Mouse (Mus musculus): ENCODE measurements at regions not wholly inside any gene's neighbourhood (a gene's known extent, or its start where the extent isn't known, plus 50 kb on each side); places are given as distances from the start of the nearest gene placed in this dataset.

DNA sequence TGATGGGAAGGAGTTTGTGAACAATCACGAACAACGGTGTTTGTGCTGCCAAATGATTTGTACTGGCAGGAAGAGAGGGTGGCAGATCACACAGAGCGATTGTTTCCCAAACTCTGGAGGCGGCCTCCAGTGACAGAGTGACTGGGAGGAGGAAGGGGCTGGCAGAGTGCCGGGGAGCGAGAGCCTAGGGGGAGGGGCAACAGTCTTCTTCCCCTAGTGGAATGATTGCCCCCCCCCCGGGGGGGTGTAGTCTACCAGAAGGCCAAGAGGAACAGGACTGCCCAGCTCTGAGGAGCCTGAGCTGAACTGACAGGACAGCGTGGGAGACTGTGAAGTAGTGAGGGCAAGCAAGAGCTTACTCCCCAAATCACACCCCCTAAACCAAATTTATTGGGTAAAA, 199.9 kb upstream of the Rpl38 start:
- no peak overlapping the region for H3K27ac ChIP-seq (ENCODE audit: low read length)
- H3K4me2 ChIP-seq (ENCODE audit: low read depth, low read length) = no peak overlapping the region
- no peaks in the 10 kb centered on the region for H3K27me3 ChIP-seq (ENCODE audit: control insufficient read depth, insufficient read depth, low read depth, low read length)
- no peak overlapping the region for H3K9ac ChIP-seq (ENCODE audit: low read depth, low read length)
- H3K9me3 ChIP-seq (replicated peaks; ENCODE audit: control insufficient read depth, low read length) = no peaks in the 10 kb centered on the region
- WGBS (ENCODE audit: insufficient replicate concordance) = 1% methylated on average over 8 of the region's 8 CpGs
- no peak for ATAC-seq (ENCODE audit: low read depth)
- H3K36me3 ChIP-seq (ENCODE audit: control insufficient read depth, insufficient read depth) = no peaks in the 10 kb centered on the region
- no peak overlapping the region for H3K4me3 ChIP-seq (ENCODE audit: low read depth, low read length)
- H3K4me1 ChIP-seq (ENCODE audit: control insufficient read depth, low read depth, low read length) = no peaks in the 10 kb centered on the region

DNA sequence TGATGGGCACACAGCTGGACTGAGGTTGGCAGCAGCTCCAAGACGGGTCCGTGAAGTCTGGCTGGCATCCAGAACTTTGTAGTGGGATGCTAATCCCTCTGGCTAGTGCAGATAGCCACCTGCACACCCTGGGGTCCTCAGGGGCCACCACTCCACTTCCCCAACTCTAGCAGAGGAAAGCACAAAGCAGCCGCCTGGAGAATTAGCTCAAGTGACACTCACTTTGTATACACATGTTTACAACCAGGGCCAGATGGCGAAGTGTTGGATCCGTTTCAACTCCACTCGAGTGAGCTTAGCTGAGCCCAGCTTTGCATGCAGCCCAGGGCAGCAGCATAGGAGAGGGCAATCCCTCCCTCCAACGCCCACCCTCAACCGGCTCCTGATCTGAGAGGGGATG, 200.5 kb upstream of the Rpl38 start:
- Histone ChIP-seq H3K27me3 (ENCODE audit: control insufficient read depth, insufficient read depth, low read depth, low read length) (no peaks in the 10 kb centered on the region), H3K4me3 (ENCODE audit: low read depth, low read length) (no peak overlapping the region), H3K27ac (ENCODE audit: low read length) (no peak overlapping the region), H3K9me3 (replicated peaks; ENCODE audit: control insufficient read depth, low read length) (no peaks in the 10 kb centered on the region), H3K4me2 (ENCODE audit: low read depth, low read length) (no peak overlapping the region), H3K36me3 (ENCODE audit: control insufficient read depth, insufficient read depth) (no peaks in the 10 kb centered on the region), H3K9ac (ENCODE audit: low read depth, low read length) (no peak overlapping the region), H3K4me1 (ENCODE audit: control insufficient read depth, low read depth, low read length) (no peaks in the 10 kb centered on the region)
- 8% methylated on average over 8 of the region's 8 CpGs for WGBS (ENCODE audit: insufficient replicate concordance)
- no peak for ATAC-seq (ENCODE audit: low read depth)

DNA sequence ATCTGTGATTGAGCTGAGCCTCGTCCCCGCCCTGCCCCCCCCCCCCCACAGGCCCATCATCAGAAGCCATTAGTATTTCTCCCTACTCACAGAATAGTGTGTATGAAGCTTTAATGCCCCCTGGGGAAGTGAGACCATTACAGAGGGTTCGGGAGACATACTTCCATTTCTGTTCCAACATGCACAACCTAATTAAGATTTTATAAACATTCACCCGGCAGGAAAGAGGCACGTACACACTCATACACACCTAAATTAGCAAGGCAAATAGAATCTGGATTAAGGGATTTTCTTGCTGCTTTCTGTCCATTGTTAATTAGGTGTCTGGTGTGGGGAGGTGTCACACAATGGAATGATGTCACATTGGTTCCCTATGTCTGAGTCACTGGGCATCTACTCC, 202.8 kb upstream of the Rpl38 start:
- 50% methylated on average over 5 of the region's 5 CpGs for WGBS (ENCODE audit: insufficient replicate concordance)
- H3K4me2 ChIP-seq (ENCODE audit: low read depth, low read length) = no peak overlapping the region
- H3K4me1 ChIP-seq (ENCODE audit: control insufficient read depth, low read depth, low read length) = no peaks in the 10 kb centered on the region
- no peak overlapping the region for H3K9ac ChIP-seq (ENCODE audit: low read depth, low read length)
- no peak overlapping the region for H3K27ac ChIP-seq (ENCODE audit: low read length)
- no peaks in the 10 kb centered on the region for H3K36me3 ChIP-seq (ENCODE audit: control insufficient read depth, insufficient read depth)
- H3K4me3 ChIP-seq (ENCODE audit: low read depth, low read length) = no peak overlapping the region
- no peaks in the 10 kb centered on the region for H3K9me3 ChIP-seq (replicated peaks; ENCODE audit: control insufficient read depth, low read length)
- no peaks in the 10 kb centered on the region for H3K27me3 ChIP-seq (ENCODE audit: control insufficient read depth, insufficient read depth, low read depth, low read length)
- no peak for ATAC-seq (ENCODE audit: low read depth)

DNA sequence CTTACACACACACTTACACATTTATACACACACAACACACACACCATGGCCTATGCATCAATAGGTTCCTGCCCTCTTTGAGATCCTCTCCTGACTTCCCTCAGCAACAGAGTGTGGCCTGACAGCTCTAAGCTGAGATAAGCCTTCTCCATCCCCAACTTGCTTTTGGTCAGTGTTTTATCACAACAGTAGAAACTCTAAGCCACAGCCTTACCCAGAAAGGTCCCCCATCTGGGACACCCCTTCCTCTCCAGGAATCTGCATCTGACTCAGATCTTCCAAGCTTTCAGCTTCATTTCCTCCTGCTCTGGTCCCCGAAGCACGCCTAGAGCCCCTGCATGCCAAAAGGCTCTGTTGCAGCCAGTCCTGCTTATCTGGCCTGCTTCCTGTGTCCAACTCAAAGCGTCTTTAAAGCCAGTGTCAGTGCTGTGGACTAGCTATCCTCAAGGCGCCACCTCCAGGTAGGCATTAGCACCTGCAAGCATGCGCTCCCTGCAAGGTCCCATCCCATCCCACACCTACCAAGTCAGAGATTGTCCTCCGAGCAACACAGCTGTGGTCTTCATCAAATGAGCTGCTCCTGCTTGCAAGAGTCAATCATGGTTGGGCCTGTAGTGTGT, 205.5 kb upstream of the Rpl38 start:
- WGBS (ENCODE audit: insufficient replicate concordance) = 10% methylated on average over 6 of the region's 6 CpGs
- Histone ChIP-seq H3K4me3 (ENCODE audit: low read depth, low read length) (no peak overlapping the region), H3K9me3 (replicated peaks; ENCODE audit: control insufficient read depth, low read length) (no peaks in the 10 kb centered on the region), H3K4me1 (ENCODE audit: control insufficient read depth, low read depth, low read length) (no peaks in the 10 kb centered on the region), H3K9ac (ENCODE audit: low read depth, low read length) (no peak overlapping the region), H3K36me3 (ENCODE audit: control insufficient read depth, insufficient read depth) (no peaks in the 10 kb centered on the region), H3K4me2 (ENCODE audit: low read depth, low read length) (no peak overlapping the region), H3K27me3 (ENCODE audit: control insufficient read depth, insufficient read depth, low read depth, low read length) (no peaks in the 10 kb centered on the region), H3K27ac (ENCODE audit: low read length) (no peak overlapping the region)
- ATAC-seq (ENCODE audit: low read depth) = peak; percentile 35

DNA sequence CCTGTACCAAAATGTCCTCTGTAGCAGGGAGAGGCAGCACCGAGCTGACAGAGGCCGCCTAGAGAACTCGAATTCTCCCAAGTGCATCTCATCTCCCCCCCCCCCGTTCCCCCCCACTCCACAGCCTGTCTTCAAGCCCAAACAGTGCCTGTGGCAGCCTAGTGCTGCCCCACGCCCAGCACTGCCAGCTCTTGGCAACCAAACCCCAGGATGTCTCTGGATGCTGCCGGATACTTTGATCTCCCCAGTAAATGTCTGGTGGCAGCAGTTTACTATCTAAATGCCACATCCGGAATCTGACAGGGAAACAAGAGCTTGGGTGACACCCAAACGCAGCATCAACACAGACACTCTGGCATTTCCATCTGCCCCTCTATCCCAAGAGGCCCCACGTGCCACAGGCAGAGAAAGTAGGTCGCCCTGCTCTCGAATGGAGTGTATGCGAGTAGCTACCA, 213.4 kb upstream of the Rpl38 start:
- Histone ChIP-seq H3K36me3 (ENCODE audit: control insufficient read depth, insufficient read depth) (no peaks in the 10 kb centered on the region), H3K27me3 (ENCODE audit: control insufficient read depth, insufficient read depth, low read depth, low read length) (no peaks in the 10 kb centered on the region), H3K4me1 (ENCODE audit: control insufficient read depth, low read depth, low read length) (no peaks in the 10 kb centered on the region), H3K4me2 (ENCODE audit: low read depth, low read length) (no peak overlapping the region), H3K9ac (ENCODE audit: low read depth, low read length) (no peak overlapping the region), H3K27ac (ENCODE audit: low read length) (no peak overlapping the region), H3K4me3 (ENCODE audit: low read depth, low read length) (no peak overlapping the region), H3K9me3 (replicated peaks; ENCODE audit: control insufficient read depth, low read length) (no peaks in the 10 kb centered on the region)
- no peak for ATAC-seq (ENCODE audit: low read depth)
- WGBS (ENCODE audit: insufficient replicate concordance) = 37% methylated on average over 12 of the region's 12 CpGs

GRCm38 (mm10) chr11:114448776-114449401, 219.4 kb upstream of the Rpl38 start:
- ATAC-seq (ENCODE audit: low read depth) = no peak
- no peak overlapping the region for H3K27ac ChIP-seq (ENCODE audit: low read length)
- WGBS (ENCODE audit: insufficient replicate concordance) = 35% methylated on average over 13 of the region's 13 CpGs
- H3K9me3 ChIP-seq (replicated peaks; ENCODE audit: control insufficient read depth, low read length) = no peaks in the 10 kb centered on the region
- H3K4me3 ChIP-seq (ENCODE audit: low read depth, low read length) = no peak overlapping the region
- no peaks in the 10 kb centered on the region for H3K27me3 ChIP-seq (ENCODE audit: control insufficient read depth, insufficient read depth, low read depth, low read length)
- H3K4me2 ChIP-seq (ENCODE audit: low read depth, low read length) = no peak overlapping the region
- no peak overlapping the region for H3K9ac ChIP-seq (ENCODE audit: low read depth, low read length)
- H3K36me3 ChIP-seq (ENCODE audit: control insufficient read depth, insufficient read depth) = no peaks in the 10 kb centered on the region
- peaks cover 7% of the 10 kb centered on the region for H3K4me1 ChIP-seq (ENCODE audit: control insufficient read depth, low read depth, low read length)

DNA sequence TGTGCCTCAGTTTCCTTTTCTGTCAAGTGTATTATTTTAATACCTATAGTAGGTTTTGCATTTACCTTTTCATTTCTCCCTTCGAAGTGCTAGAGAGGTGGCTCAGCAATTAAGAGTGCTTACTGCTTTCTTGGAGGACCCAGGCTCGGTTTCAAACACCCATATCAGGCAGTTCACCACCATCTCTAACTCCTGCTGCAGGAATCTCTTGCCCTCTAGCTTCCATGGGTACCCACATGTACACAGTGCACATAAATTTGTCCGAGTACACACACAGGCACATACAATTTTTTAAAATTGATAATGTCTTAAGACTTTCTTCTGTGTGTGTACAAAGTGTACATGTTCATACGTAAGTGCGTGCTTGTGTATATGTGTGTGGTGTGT, 220.9 kb upstream of the Rpl38 start:
- 60% methylated on average over 5 of the region's 5 CpGs for WGBS (ENCODE audit: insufficient replicate concordance)
- H3K27ac ChIP-seq (ENCODE audit: low read length) = peak overlapping the region; percentile 16; the same call in 1 of the 2 replicates
- no peak overlapping the region for H3K4me3 ChIP-seq (ENCODE audit: low read depth, low read length)

GRCm38 (mm10) chr11:114446617-114447460, 221.5 kb upstream of the Rpl38 start:
- Histone ChIP-seq H3K27ac (ENCODE audit: low read length) (peak overlapping the region; percentile 56; the same call in 1 of the 2 replicates), H3K9ac (ENCODE audit: low read depth, low read length) (peak overlapping the region; percentile 52), H3K9me3 (replicated peaks; ENCODE audit: control insufficient read depth, low read length) (no peaks in the 10 kb centered on the region), H3K4me2 (ENCODE audit: low read depth, low read length) (peak overlapping the region; percentile 72), H3K4me1 (ENCODE audit: control insufficient read depth, low read depth, low read length) (peaks cover 7% of the 10 kb centered on the region), H3K4me3 (ENCODE audit: low read depth, low read length) (peak overlapping the region; percentile 55), H3K36me3 (ENCODE audit: control insufficient read depth, insufficient read depth) (no peaks in the 10 kb centered on the region), H3K27me3 (ENCODE audit: control insufficient read depth, insufficient read depth, low read depth, low read length) (no peaks in the 10 kb centered on the region)
- WGBS (ENCODE audit: insufficient replicate concordance) = 5% methylated on average over 23 of the region's 23 CpGs
- ATAC-seq (ENCODE audit: low read depth) = peak; percentile 87

More for the DNA sequence above, 220.9 kb upstream of the Rpl38 start:
- no peaks in the 10 kb centered on the region for H3K9me3 ChIP-seq (replicated peaks; ENCODE audit: control insufficient read depth, low read length)
- H3K4me2 ChIP-seq (ENCODE audit: low read depth, low read length) = peak overlapping the region; percentile 72
- H3K9ac ChIP-seq (ENCODE audit: low read depth, low read length) = no peak overlapping the region
- H3K27me3 ChIP-seq (ENCODE audit: control insufficient read depth, insufficient read depth, low read depth, low read length) = no peaks in the 10 kb centered on the region
- no peak for ATAC-seq (ENCODE audit: low read depth)
- no peaks in the 10 kb centered on the region for H3K36me3 ChIP-seq (ENCODE audit: control insufficient read depth, insufficient read depth)
- H3K4me1 ChIP-seq (ENCODE audit: control insufficient read depth, low read depth, low read length) = peaks cover 7% of the 10 kb centered on the region

Data from liver, embryonic 16.5 days (tissue).